Mouse (Mus musculus): ENCODE measurements around the gene Apol8.

DNA sequence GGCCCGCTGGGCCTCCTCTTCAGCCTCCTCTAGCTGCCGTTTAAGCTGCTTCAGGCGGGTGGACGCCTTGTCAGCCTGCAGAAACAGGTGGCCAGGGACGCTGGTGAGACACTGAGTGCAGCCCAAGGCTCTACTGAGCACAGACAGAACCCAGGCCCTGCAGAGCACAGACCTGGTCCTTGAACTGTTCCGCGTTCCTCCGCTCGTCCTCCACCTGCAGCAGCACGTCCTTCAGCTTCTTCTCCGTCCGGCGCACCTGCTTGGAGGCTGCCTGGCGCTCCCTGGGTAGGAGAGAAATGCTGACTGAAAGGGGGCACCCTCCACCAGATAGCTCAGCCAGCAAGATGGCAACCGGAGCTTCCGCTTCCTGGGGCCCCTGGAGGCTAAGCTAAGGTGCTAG is 6.2 kb upstream of the Apol8 start:
- TF ChIP-seq CTCF (IDR thresholded peaks at IDR 0.05; ENCODE audit: extremely low read depth, insufficient read depth, low read length) (no peak), POLR2A (IDR thresholded peaks at IDR 0.05; ENCODE audit: extremely low read depth, insufficient read depth, low read length) (no peak)
